Mouse (Mus musculus) frontal cortex, postnatal 25 days (tissue): ENCODE measurements around the gene Krtap9-3.
"Not testable (repeated sequence)": the region's sequence is repeated elsewhere in the genome, so short reads cannot be mapped to it uniquely, and the experiment has no call there.

Experiments
- DNase-seq, 2 experiments: peaks; one replicate each; pipeline ENCODE4 v3.0.0; 2022; ENCODE audit warnings: low spot score in 2 of 2

The Krtap9-3 gene

GRCm38 (mm10) chr11:99597742-99598141, at the start of gene Krtap9-3:
Krtap9-3 (minus strand) TSS chr11:99598105.
- DNase-seq: not testable (repeated sequence)

DNA sequence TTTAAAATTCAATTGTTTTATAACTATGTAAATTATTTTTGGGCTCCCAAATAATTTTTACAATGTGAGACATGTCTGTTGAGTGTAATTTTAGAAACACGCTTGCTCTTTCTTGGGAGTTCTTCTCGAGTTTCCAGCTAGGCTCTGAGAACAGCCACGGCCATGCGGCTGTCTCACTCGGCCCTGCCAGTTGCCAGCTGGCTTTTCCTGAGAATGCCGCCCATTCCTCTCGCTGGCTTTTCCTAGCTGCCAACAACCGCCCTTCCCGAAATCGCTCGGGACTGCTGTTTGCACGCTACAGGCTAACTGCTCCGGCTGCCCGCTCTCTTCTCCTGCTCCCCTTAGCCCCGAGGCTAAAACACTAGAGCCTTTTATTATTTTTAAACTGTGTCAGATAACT, 48.5 kb upstream of the Krtap9-3 start:
- no peak for DNase-seq

- no peak for DNase-seq
Observed at GRCm38 (mm10) chr11:99644351-99644750, 46.4 kb upstream of the Krtap9-3 start.

DNA sequence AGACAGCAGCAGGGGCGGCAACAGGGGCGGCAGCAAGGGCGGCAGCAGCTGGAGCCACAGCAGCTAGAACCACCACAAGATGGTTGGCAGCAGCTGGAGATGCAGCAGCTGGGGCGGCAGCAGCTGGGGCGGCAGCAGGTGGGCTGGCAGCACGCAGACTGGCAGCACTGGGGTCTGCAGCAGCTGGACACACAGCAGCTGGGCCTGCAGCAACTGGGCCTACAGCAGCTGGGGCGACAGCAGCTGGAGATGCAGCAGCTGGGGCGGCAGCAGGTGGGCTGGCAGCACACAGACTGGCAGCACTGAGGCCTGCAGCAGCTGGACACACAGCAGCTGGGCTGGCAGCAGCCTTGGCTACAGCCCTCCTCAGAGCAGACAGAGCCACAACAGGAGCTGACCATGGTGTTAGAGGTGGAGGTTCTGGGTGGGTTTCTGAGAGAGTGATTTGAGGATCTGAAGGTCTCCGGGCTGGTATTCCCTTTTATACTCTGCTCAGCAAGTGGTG, 45.8 kb upstream of the Krtap9-3 start, which contains the start of gene Krtap4-7:
Gene Krtap4-7, minus strand, starts transcription at position 455 of the 505 bp plus-strand sequence.
- not testable (repeated sequence) for DNase-seq

DNA sequence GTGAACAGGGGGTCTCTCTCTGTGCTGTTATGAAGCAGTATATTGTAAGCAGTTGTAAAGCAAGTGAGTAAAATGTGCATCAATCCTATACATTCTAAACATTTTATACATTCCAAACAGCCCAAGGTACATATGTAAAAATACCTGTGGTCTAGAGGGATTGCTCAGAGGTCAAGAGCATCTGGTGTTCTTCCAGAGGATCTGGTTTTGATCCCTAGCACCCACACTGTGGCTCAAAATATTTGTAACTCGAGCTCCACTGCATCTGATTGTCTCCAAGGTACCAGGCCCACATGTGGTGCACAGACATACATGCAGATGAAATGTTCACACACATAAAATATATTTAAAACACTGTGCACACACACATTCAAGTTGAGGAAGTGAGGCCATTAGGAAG, 43.0 kb upstream of the Krtap9-3 start:
- no peak for DNase-seq

- no peak for DNase-seq
Observed at GRCm38 (mm10) chr11:99637086-99637485, 39.2 kb upstream of the Krtap9-3 start.

- DNase-seq: no peak
Observed at GRCm38 (mm10) chr11:99634653-99635134, 36.8 kb upstream of the Krtap9-3 start, which contains the start of gene Krtap4-2. Krtap4-2 (minus strand) TSS chr11:99635084.

- no peak for DNase-seq
Observed at GRCm38 (mm10) chr11:99633293-99633692, 35.4 kb upstream of the Krtap9-3 start.

DNA sequence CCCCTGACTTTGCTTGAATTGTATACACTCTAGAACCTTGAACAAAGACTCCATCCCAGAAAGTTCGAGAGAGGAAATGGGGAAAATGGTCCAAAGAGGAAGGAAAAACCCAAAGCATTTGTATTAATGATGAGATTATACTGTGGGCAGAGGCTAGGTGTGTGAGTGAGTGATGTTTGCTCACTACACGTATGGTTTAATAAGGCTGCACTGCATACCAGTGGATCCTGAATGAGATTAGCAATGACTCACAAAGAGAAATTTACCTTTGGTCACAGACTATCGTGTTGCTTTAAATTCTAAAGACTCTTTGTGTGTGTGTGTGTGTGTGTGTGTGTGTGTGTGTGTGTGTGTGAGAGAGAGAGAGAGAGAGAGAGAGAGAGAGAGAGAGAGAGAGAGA, 33.0 kb upstream of the Krtap9-3 start:
- no peak for DNase-seq

- no peak for DNase-seq
Observed at GRCm38 (mm10) chr11:99628138-99628537, 30.2 kb upstream of the Krtap9-3 start, which contains the start of gene Krtap4-1. Krtap4-1 (minus strand) TSS chr11:99628238.

DNA sequence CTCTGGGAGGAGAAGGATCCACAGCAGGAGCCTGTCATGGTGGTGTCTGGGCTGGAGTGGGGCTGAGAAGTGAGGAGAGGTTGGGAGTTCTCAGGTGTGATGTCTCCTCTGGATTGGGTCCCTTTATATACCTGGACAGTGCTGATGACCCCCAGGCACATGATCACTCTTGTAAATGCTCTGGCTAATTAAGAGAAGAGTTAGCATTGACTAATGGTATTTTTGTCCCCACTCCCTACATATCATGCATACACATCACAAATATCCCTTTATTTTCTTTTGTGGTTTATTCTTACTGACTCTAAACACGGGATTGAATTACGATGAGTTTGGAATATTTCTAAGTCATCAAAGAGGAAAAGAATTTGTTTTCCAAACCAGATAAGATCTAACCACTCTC, 22.4 kb upstream of the Krtap9-3 start, which contains the start of gene Gm11562:
Gene Gm11562, minus strand, starts transcription at position 101 of the 400 bp plus-strand sequence.
- DNase-seq: no peak

DNA sequence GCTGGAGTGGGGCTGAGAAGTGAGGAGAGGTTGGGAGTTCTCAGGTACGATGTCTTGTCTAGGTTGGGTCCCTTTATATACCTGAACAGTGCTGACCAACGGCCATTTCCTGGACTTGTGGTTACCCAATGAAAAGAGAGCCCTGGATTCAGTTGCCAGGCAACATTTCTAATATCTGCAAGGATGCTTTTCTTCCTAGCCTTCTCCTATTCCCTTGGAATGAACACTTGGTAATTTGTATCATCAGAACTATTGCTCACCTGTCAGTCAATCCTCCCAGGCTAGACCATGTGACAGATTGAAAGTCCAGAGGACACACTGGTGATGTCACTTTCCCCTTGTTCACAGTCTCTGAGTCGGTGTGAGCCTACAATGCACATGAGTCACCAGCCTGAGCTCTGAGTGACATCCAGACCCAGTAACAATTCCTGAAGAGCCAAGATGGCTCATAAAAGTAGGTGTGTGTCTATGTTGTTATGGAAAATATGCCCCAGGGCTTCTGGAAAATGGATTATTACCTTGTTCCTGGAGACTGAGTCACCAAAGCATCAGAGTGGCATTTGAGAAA, 17.0 kb upstream of the Krtap9-3 start, which contains the start of gene Krtap2-4:
Gene Krtap2-4, minus strand, starts transcription at position 51 of the 568 bp plus-strand sequence.
- no peak for DNase-seq

- DNase-seq: not testable (repeated sequence)
Observed at GRCm38 (mm10) chr11:99610089-99610488, 12.2 kb upstream of the Krtap9-3 start, which contains the start of gene Gm11937. Gm11937 (minus strand) TSS chr11:99610189.

DNA sequence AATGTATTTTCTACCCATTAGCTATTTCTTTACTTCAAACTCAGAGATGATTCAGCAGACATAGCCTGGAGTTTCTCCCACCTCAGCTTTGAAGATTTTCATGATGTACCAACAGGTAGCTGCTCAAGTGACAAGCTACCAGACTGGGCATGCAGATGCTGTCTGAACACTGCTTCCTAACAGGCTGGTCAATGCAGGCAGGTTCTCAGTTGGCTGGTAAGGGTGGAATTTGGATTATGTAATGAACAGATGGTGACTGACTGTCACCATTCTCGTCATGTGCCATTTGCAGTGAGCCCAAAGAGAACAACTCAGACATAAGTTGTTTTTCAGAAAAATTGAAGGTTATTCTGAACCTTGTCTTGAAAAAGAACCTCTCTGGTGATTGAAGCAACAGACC, 11.2 kb upstream of the Krtap9-3 start:
- no peak for DNase-seq

DNA sequence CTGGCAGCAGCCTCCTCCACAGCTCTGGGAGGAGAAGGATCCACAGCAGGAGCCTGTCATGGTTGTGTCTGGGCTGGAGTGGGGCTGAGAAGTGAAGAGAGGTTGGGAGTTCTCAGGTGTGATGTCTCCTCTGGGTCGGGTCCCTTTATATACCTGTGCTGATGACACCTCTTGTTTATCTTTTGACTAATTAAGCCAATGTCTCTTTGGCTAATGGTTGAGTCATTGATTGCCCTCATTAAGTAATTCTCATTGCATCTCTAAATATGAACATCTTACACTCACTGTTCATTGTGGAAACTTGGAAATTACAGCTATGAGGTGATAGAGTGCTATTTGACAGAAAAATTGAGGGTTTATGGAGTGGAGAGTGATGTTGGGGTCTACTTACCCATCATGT, 5.3 kb upstream of the Krtap9-3 start, which contains the start of gene Gm11938:
Gene Gm11938, minus strand, starts transcription at position 101 of the 400 bp plus-strand sequence.
- not testable (repeated sequence) for DNase-seq

GRCm38 (mm10) chr11:99590981-99591380, 6.9 kb downstream of the Krtap9-3 start, which contains the start of gene Krtap1-3:
Krtap1-3 (minus strand) TSS chr11:99591339.
- DNase-seq: no peak

DNA sequence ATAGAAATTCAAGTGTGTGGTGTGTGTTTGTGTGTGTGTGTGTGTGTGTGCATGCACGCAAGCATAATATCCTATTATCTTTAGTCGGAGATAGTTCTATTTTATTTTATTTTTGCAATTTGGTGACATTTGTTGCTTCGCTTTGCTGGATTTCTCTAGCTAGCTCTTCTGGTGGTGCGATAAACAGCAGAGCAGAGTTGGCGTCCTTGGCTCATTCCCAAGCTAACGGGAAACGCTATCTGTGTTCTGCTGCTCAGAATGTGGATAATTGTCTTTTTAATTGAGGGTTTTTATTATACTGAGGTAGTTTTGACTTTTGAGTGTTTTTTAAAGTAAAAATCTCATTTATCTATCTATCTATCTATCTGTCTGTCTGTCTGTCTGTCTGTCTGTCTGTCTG, 12.8 kb downstream of the Krtap9-3 start:
- DNase-seq: no peak

GRCm38 (mm10) chr11:99583245-99583704, 14.6 kb downstream of the Krtap9-3 start, which contains the start of gene Krtap1-4:
Krtap1-4 (minus strand) TSS chr11:99583654.
- no peak for DNase-seq

GRCm38 (mm10) chr11:99581564-99581963, 16.3 kb downstream of the Krtap9-3 start:
- no peak for DNase-seq

DNA sequence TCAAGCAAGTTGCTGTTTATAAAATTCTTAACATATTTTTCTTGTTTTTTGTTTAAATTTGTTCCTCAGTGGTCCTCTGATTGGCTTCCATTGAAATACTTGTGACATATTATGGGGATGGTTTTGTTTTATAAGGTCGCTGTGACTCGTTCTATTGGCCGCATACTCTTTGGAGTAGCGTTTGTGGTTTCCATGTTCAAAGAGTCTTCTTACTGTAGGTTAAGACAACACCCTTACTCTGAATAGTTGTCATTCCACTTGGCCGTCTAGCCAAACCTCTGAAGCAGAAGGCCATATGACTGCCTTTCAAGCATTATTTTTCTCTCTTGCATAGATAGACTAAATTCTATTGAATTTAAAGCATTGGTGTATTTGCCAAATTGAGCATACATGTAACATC, 16.9 kb downstream of the Krtap9-3 start:
- no peak for DNase-seq

DNA sequence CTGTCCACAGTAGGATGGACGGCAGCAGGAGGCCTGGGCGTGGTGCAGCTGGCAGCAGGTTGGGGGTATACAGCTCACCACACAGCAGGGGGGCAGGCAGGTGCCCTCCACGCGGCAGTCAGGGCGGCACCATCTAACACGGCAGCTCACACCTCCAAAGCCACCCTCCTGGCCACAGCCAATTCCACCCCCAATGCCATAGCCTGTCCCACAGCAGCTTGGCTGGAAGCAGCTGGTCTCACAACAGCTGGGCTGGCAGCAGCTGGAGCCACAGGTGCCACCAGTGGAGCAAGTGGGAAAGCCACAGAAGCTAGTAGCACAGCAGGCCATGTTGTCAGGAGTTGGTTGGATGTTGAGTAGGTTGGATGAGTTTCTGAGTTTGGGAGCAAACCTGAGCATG, 17.3 kb downstream of the Krtap9-3 start, which contains the start of gene Krtap1-5:
Gene Krtap1-5, minus strand, starts transcription at position 381 of the 400 bp plus-strand sequence.
- no peak for DNase-seq

GRCm38 (mm10) chr11:99574106-99574505, 23.8 kb downstream of the Krtap9-3 start:
- DNase-seq: peak; percentile 38 to 52

- DNase-seq: no peak
Observed at GRCm38 (mm10) chr11:99573164-99573563, 24.7 kb downstream of the Krtap9-3 start.
